Mouse (Mus musculus) liver, postnatal 0 days (tissue): ENCODE data around the gene Rheb.

Experiments
- CTCF ChIP-seq: sonication (generic); IDR thresholded peaks from 2 replicates; pipeline ENCODE4 v1.5.1; 2016; ENCODE audit warnings: antibody characterized with exemption, low read depth
- EP300 ChIP-seq: IDR thresholded peaks from 2 replicates; pipeline ENCODE4 v1.6.1; 2016; ENCODE audit warnings: antibody characterized with exemption, low read depth, mild to moderate bottlenecking

DNA sequence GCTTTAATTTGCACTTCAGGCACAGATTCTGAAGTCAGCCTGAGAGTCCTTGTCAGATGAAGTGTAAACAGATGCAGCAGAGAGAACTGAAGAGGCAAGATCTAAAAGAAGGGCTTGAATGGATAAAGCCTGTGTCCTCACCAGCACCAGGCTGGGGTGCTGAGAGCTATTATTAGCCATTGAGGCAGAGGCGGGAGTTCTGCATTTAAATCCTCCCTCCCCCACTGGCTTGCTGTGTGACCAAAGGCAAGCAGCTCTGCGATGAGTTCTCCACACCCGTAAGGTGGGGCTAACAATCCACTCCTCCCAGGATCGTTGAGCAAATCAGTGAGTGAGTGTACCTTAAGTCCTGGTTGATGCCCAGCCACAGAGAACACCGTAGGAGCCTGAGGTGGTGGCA, 61.4 kb downstream of the Rheb start:
- TF ChIP-seq CTCF (no peak), EP300 (no peak)
